In the genomic region with DNA sequence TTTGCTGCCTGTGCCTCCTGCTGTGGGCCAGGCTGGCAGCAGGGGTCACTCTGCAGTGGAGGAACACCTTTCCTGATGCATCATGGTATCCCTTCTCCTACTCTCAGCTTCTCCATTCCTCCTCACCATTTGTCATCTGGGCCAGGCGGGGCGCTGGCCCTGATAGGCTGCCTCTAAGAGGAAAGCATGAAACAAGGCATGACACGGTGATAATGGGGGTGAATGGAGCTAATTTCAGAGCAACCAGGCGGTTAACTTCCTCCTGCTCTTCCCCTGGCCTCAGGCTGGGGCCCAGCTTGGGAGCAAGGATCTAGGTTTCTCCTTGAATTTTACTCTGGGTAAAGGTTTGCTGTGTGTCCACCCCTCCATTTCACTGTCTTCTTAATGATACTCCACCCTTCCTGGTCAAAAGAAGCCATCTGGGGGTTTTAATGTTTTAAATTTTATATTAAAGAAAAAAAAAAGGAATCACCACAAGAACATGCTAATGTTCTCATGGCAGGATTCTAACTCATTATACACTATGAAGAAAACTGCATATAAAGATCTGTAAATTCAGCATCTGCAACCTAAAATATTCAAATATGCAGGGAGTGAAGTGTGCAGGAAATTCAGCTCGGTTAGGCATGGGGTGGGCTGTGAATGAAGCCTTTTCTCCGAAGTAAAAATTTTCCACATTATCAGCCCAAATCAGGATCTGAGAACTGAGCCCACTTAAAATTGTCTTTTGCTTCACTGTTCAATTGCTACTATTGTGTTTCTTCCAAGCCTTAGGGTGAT, we compare ENCODE assay signal across 15 mouse cellular contexts.
DNase-seq lines count a peak whose midpoint lies in the region; ATAC-seq lines count a peak whose summit lies in the region.
"Had no signal": no experiment of that assay in that cellular context is flagged by ENCODE, and none has a peak within 500 bp of the region (broad histone marks: within the 10 kb centered on the region; RNA-seq: fewer than 3 reads in every experiment).

No protein-coding gene starts in this region.

- no peak for ATAC-seq in forebrain, embryonic 15.5 days (replicated peaks)
- no peak for ATAC-seq in forebrain, embryonic 13.5 days
- no peak for ATAC-seq in hindbrain, embryonic 13.5 days (ENCODE audit: low FRiP score)
- peak; percentile 89 for ATAC-seq in neural tube, embryonic 11.5 days (ENCODE audit: insufficient read depth, low FRiP score, low TSS enrichment)
- no peak for ATAC-seq in erythroblast, adult 5-6 weeks (replicated peaks; ENCODE audit: low FRiP score, poor library complexity, severe bottlenecking)

- H3K36me3 ChIP-seq in forebrain, embryonic 15.5 days: no peaks in the 10 kb centered on the region
- H3K36me3 ChIP-seq in forebrain, embryonic 13.5 days (ENCODE audit: poor library complexity, severe bottlenecking): no peaks in the 10 kb centered on the region
- no peaks in the 10 kb centered on the region for H3K36me3 ChIP-seq in hindbrain, embryonic 13.5 days
- no peaks in the 10 kb centered on the region for H3K36me3 ChIP-seq in neural tube, embryonic 11.5 days (ENCODE audit: control insufficient read depth, insufficient read depth, low read length)
- H3K36me3 ChIP-seq: limb, embryonic 12.5 days had no signal

- H3K27ac ChIP-seq in forebrain, embryonic 15.5 days (replicated peaks): peak overlapping the region; percentile 50
- H3K27ac ChIP-seq in forebrain, embryonic 13.5 days: no peak overlapping the region
- H3K27ac ChIP-seq in hindbrain, embryonic 13.5 days: peak overlapping the region; percentile 58
- no peak overlapping the region for H3K27ac ChIP-seq in neural tube, embryonic 11.5 days (ENCODE audit: low read depth, low read length)
- H3K27ac ChIP-seq: heart, adult 2 months; kidney, postnatal 0 days; limb, embryonic 12.5 days had no signal

- 39% methylated on average over 6 of the region's 6 CpGs for WGBS in forebrain, embryonic 15.5 days
- WGBS in forebrain, embryonic 13.5 days: 47% methylated on average over 6 of the region's 6 CpGs
- WGBS in hindbrain, embryonic 13.5 days: 24% methylated on average over 6 of the region's 6 CpGs
- WGBS in neural tube, embryonic 11.5 days: 43% methylated on average over 6 of the region's 6 CpGs

- H3K4me1 ChIP-seq in forebrain, embryonic 15.5 days: peaks cover 22% of the 10 kb centered on the region
- H3K4me1 ChIP-seq in forebrain, embryonic 13.5 days: peaks cover 26% of the 10 kb centered on the region
- H3K4me1 ChIP-seq in hindbrain, embryonic 13.5 days (replicated peaks): peaks cover 13% of the 10 kb centered on the region
- H3K4me1 ChIP-seq in neural tube, embryonic 11.5 days (ENCODE audit: control insufficient read depth, insufficient read depth, low read length): peaks cover 7% of the 10 kb centered on the region; the same call in 1 of the 2 replicates
- H3K4me1 ChIP-seq: limb, embryonic 12.5 days had no signal

- no peak overlapping the region for H3K4me3 ChIP-seq in forebrain, embryonic 15.5 days
- H3K4me3 ChIP-seq in forebrain, embryonic 13.5 days: no peak overlapping the region
- no peak overlapping the region for H3K4me3 ChIP-seq in hindbrain, embryonic 13.5 days
- H3K4me3 ChIP-seq in neural tube, embryonic 11.5 days (ENCODE audit: low read depth, low read length): no peak overlapping the region
- H3K4me3 ChIP-seq: heart, adult 2 months; limb, embryonic 12.5 days had no signal

- DNase-seq in embryo, embryonic 10.5 days (ENCODE audit: low spot score): peak; percentile 59
- DNase-seq in neural tube, embryonic 11.5 days (ENCODE audit: low spot score): peak; percentile 67
- no peak for DNase-seq in spleen, adult 18-20 months
- no peak for DNase-seq in adrenal gland, adult (ENCODE audit: inconsistent age in 2 of 2, low spot score in 1 of 2)
- DNase-seq: B cell, adult 2 months; heart, adult 2 months; heart, postnatal 4 days; lung, postnatal 10 days; right cerebral cortex, adult 18-20 months had no signal

- H3K27me3 ChIP-seq in forebrain, embryonic 15.5 days: no peaks in the 10 kb centered on the region
- H3K27me3 ChIP-seq in forebrain, embryonic 13.5 days: 0 out of 2 replicates have a peak, but pooled peaks cover 3% of the 10 kb centered on the region
- H3K27me3 ChIP-seq in hindbrain, embryonic 13.5 days: 0 out of 2 replicates have a peak, but pooled peaks cover 3% of the 10 kb centered on the region
- H3K27me3 ChIP-seq in neural tube, embryonic 11.5 days (ENCODE audit: control insufficient read depth, insufficient read depth, low read length): no peaks in the 10 kb centered on the region
- H3K27me3 ChIP-seq: limb, embryonic 12.5 days had no signal

- H3K4me2 ChIP-seq in forebrain, embryonic 15.5 days (replicated peaks): no peak overlapping the region
- no peak overlapping the region for H3K4me2 ChIP-seq in forebrain, embryonic 13.5 days
- H3K4me2 ChIP-seq in hindbrain, embryonic 13.5 days: no peak overlapping the region
- no peak overlapping the region for H3K4me2 ChIP-seq in neural tube, embryonic 11.5 days (ENCODE audit: low read depth)
- H3K4me2 ChIP-seq: limb, embryonic 12.5 days had no signal

- no peak overlapping the region for H3K9ac ChIP-seq in forebrain, embryonic 15.5 days (replicated peaks)
- no peak overlapping the region for H3K9ac ChIP-seq in forebrain, embryonic 13.5 days
- H3K9ac ChIP-seq in hindbrain, embryonic 13.5 days: no peak overlapping the region
- H3K9ac ChIP-seq in neural tube, embryonic 11.5 days (ENCODE audit: low read length): no peak overlapping the region
- H3K9ac ChIP-seq: limb, embryonic 12.5 days had no signal

- no peaks in the 10 kb centered on the region for H3K9me3 ChIP-seq in forebrain, embryonic 15.5 days
- H3K9me3 ChIP-seq in forebrain, embryonic 13.5 days (replicated peaks): no peaks in the 10 kb centered on the region
- H3K9me3 ChIP-seq in hindbrain, embryonic 13.5 days: no peaks in the 10 kb centered on the region
- H3K9me3 ChIP-seq in neural tube, embryonic 11.5 days (ENCODE audit: control insufficient read depth, low read length): no peaks in the 10 kb centered on the region
- H3K9me3 ChIP-seq: limb, embryonic 12.5 days had no signal

Comparison
In these comparisons a context has a peak if more than half of its experiments do, and no peak if none do; other contexts are left out.
1. H3K27ac ChIP-seq: peak in forebrain, embryonic 15.5 days (single experiment) and hindbrain, embryonic 13.5 days (single experiment); none in forebrain, embryonic 13.5 days (single experiment) and neural tube, embryonic 11.5 days (single experiment).
2. DNase-seq: peak in embryo, embryonic 10.5 days (single experiment) and neural tube, embryonic 11.5 days (single experiment); none in spleen, adult 18-20 months (0 of 2) and adrenal gland, adult (0 of 2).